Mouse (Mus musculus) CH12.LX (cell line): ENCODE results near the gene Fpgs. TPM values are rescaled to one million over a fixed set of nuclear protein-coding genes. Genes with fewer than 3 reads are reported as not detected.

Source experiments
- DNase-seq: peaks from one replicate; pipeline ENCODE4 v3.0.0-alpha.2; 2013; ENCODE audit errors: extremely low read depth
- H3K27ac ChIP-seq: 2 replicates; pipeline ENCODE4 v1.5.1; 2012; ENCODE audit warnings: low read depth, mild to moderate bottlenecking, control low read depth, moderate library complexity; ENCODE audit not compliant: insufficient read depth
- H3K27me3 ChIP-seq: replicated peaks from 2 replicates; pipeline ENCODE3; 2012; ENCODE audit warnings: inconsistent platforms
- H3K36me3 ChIP-seq, 2 experiments: replicated peaks in 1 of 2; 2 replicates each; pipeline versions ENCODE3 to v1.6.1; 2012; ENCODE audit warnings: inconsistent platforms in 1 of 2, low read length in 1 of 2, mild to moderate bottlenecking in 1 of 2, mixed read lengths in 1 of 2, moderate library complexity in 1 of 2; ENCODE audit not compliant: control insufficient read depth in 1 of 2, insufficient read depth in 1 of 2
- H3K4me1 ChIP-seq, 2 experiments: 2 replicates each; pipeline ENCODE4 v1.6.1; 2012; ENCODE audit warnings: inconsistent platforms in 1 of 2, moderate library complexity in 1 of 2; ENCODE audit not compliant: insufficient read depth in 2 of 2, control insufficient read depth in 1 of 2
- H3K4me2 ChIP-seq: 2 replicates; pipeline ENCODE4 v1.6.1; 2012; ENCODE audit warnings: low read depth, mild to moderate bottlenecking, control low read depth; ENCODE audit not compliant: poor library complexity, insufficient read depth, severe bottlenecking
- H3K4me3 ChIP-seq, 3 experiments: fragments of 150-350 bp in 1 of 3; sonication (generic) in 1 of 3; replicated peaks in 1 of 3; 2 replicates each; pipeline versions ENCODE3 to v1.5.1; 2011 to 2012; ENCODE audit warnings: low read depth in 2 of 3, low read length in 2 of 3, mild to moderate bottlenecking in 2 of 3, moderate library complexity in 2 of 3, control low read depth in 1 of 3, improper control_type of control experiment in 1 of 3, inconsistent platforms in 1 of 3, mixed read lengths in 1 of 3; ENCODE audit not compliant: poor library complexity in 1 of 3
- H3K79me2 ChIP-seq: replicated peaks from 2 replicates; pipeline ENCODE4 v1.6.1; 2012; ENCODE audit warnings: mild to moderate bottlenecking, moderate library complexity; ENCODE audit not compliant: control insufficient read depth, poor library complexity, insufficient read depth, severe bottlenecking; ENCODE audit errors: extremely low read depth
- H3K9ac ChIP-seq: 2 replicates; pipeline ENCODE4 v1.6.1; 2012; ENCODE audit warnings: low read depth, mild to moderate bottlenecking, control low read depth, moderate library complexity; ENCODE audit not compliant: insufficient read depth
- H3K9me3 ChIP-seq: replicated peaks from 2 replicates; pipeline ENCODE3; 2012; ENCODE audit warnings: low read length, inconsistent platforms, mixed read lengths
- E2F4 ChIP-seq: IDR thresholded peaks from 2 replicates; pipeline ENCODE4 v1.6.1; 2011; ENCODE audit warnings: low read depth, low read length, improper control_type of control experiment; ENCODE audit not compliant: insufficient replicate concordance
- JUND ChIP-seq: conservative IDR thresholded peaks from 2 replicates; pipeline ENCODE4 v1.6.1; 2011; ENCODE audit warnings: low read depth, low read length, improper control_type of control experiment
- MAFK ChIP-seq: IDR thresholded peaks from 2 replicates; pipeline ENCODE4 v1.6.1; 2011; ENCODE audit warnings: low read length, improper control_type of control experiment; ENCODE audit not compliant: insufficient replicate concordance
- MEF2A ChIP-seq: IDR thresholded peaks from 2 replicates; pipeline ENCODE4 v1.6.1; 2014; ENCODE audit warnings: low read depth, mild to moderate bottlenecking, inconsistent platforms, low read length, improper control_type of control experiment, borderline replicate concordance
- NELFE ChIP-seq: IDR thresholded peaks from 2 replicates; pipeline ENCODE4 v1.6.1; 2011; ENCODE audit warnings: low read depth, low read length, improper control_type of control experiment
- POLR2A ChIP-seq: IDR thresholded peaks from 2 replicates; pipeline ENCODE4 v1.6.1; 2011; ENCODE audit warnings: low read depth, mild to moderate bottlenecking, improper control_type of control experiment, low read length
- RCOR1 ChIP-seq: conservative IDR thresholded peaks from 2 replicates; pipeline ENCODE4 v1.6.1; 2012; ENCODE audit warnings: low read depth, mild to moderate bottlenecking, inconsistent platforms, low read length, improper control_type of control experiment
- SMC3 ChIP-seq: IDR thresholded peaks from 2 replicates; pipeline ENCODE4 v1.6.1; 2011; ENCODE audit warnings: low read depth, low read length, improper control_type of control experiment
- TCF12 ChIP-seq: IDR thresholded peaks from 2 replicates; pipeline ENCODE4 v1.6.1; 2014; ENCODE audit warnings: low read depth, mild to moderate bottlenecking, inconsistent platforms, low read length, improper control_type of control experiment
- USF2 ChIP-seq: conservative IDR thresholded peaks from 2 replicates; pipeline ENCODE4 v1.6.1; 2011; ENCODE audit warnings: low read depth, low read length, improper control_type of control experiment
- ZC3H11A ChIP-seq: IDR thresholded peaks from 2 replicates; pipeline ENCODE4 v1.6.1; 2012; ENCODE audit warnings: low read depth, mild to moderate bottlenecking, inconsistent platforms, low read length, improper control_type of control experiment
- ZKSCAN1 ChIP-seq: IDR thresholded peaks from 2 replicates; pipeline ENCODE4 v1.6.1; 2012; ENCODE audit warnings: low read depth, inconsistent platforms, low read length, improper control_type of control experiment, borderline replicate concordance
- ZNF384 ChIP-seq: IDR thresholded peaks from 2 replicates; pipeline ENCODE4 v1.6.1; 2012; ENCODE audit warnings: low read depth, low read length, improper control_type of control experiment, inconsistent platforms
- dilution Hi-C: fragments of 300-500 bp; cut with MboI; formaldehyde crosslinking; loops from 2 replicates; pipeline ENCODE4 v1.14.3; 2020; ENCODE audit warnings: low sequenced_read_pairs; ENCODE audit not compliant: extremely low pct_unique_long_range_greater_than_20kb, extremely low pct_ligation_motif_present
- in situ Hi-C: fragments of 300-500 bp; cut with MboI; formaldehyde crosslinking; loops from 3 replicates; pipeline ENCODE4 v1.14.3; 2019; ENCODE audit warnings: low sequenced_read_pairs, low pct_ligation_motif_present, low pct_unique_long_range_greater_than_20kb, mixed read lengths
- polyA plus RNA-seq: library from polyadenylated mRNA; unstranded; fragments of >175 nt; gene quantifications from 2 replicates; pipeline ENCODE4 v1.2.1, GENCODE M21; 2012; ENCODE audit warnings: low read depth; ENCODE audit not compliant: insufficient read length
- total RNA-seq, 2 experiments: library from RNA; depleted of rRNA; stranded (reverse); fragments of 300-350 nt in 1 of 2; fragments of >200 nt in 1 of 2; gene quantifications; 2 replicates each; pipeline ENCODE4 v1.2.3; 2012 to 2014

Fpgs gene
- total and polyA plus RNA-seq, 3 experiments: 31.8 to 59.2 (median 41.8) TPM

GRCm38 (mm10) chr2:32703046-32703445, 899 bp downstream of the Fpgs start:
- peaks cover 51 to 74% of the 10 kb centered on the region in 2 experiments for H3K36me3 ChIP-seq
- H3K9me3 ChIP-seq: no peaks in the 10 kb centered on the region
- TF ChIP-seq JUND (no peak), ZNF384 (no peak), ZKSCAN1 (no peak), POLR2A (no peak)
- H3K27me3 ChIP-seq: no peaks in the 10 kb centered on the region
- no peak overlapping the region for H3K4me2 ChIP-seq
- H3K4me3 ChIP-seq: no peak overlapping the region
- no peak for DNase-seq
- no peaks in the 10 kb centered on the region for H3K4me1 ChIP-seq
- H3K27ac ChIP-seq: no peak overlapping the region
- in situ Hi-C loops (no loop called here), dilution Hi-C loops (no loop called here)
- H3K9ac ChIP-seq: no peak overlapping the region
- peaks cover 9% of the 10 kb centered on the region for H3K79me2 ChIP-seq

- Histone ChIP-seq H3K9ac (no peak overlapping the region), H3K27ac (no peak overlapping the region), H3K27me3 (no peaks in the 10 kb centered on the region), H3K9me3 (no peaks in the 10 kb centered on the region), H3K4me1 (peaks cover 0 to 5% of the 10 kb centered on the region in 2 experiments; a peak in 1 of 4 replicates), H3K79me2 (no peaks in the 10 kb centered on the region)
- in situ Hi-C loops: no loop called here
- no peak for TF ChIP-seq NELFE
- no peak for TF ChIP-seq ZC3H11A
- no peak for TF ChIP-seq USF2
- no peak for TF ChIP-seq SMC3
- TF ChIP-seq, all 38 proteins: peak for 0
- dilution Hi-C loops: no loop called here
- no peak for DNase-seq
- Histone ChIP-seq H3K36me3 (peaks cover 33 to 58% of the 10 kb centered on the region in 2 experiments), H3K4me2 (no peak overlapping the region), H3K4me3 (no peak overlapping the region)
Measured at GRCm38 (mm10) chr2:32700966-32701743, 2.8 kb downstream of the Fpgs start.

DNA sequence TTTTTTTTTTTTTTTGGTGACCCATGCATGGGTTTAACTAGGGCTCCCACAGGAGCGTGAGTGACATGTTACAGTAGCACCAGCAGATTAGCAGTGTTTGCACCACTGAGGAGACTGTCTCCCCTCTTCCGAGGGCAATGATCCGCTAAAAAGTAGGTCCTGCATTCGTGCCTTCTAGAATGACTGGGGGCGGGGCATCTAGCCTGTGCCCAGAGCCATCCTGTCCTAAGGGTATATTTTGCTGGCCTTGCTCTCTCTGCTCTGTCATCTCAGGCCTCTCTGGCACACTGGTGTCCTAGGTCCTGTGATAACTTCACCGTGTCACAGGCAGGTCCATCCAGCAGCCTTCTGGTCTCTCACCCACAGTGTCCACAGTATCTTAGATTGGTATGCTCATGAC, 4.3 kb downstream of the Fpgs start:
- H3K27ac ChIP-seq: no peak overlapping the region
- H3K9ac ChIP-seq: no peak overlapping the region
- peaks cover 0 to 15% of the 10 kb centered on the region in 2 experiments; a peak in 2 of 4 replicates for H3K4me1 ChIP-seq
- H3K79me2 ChIP-seq: no peaks in the 10 kb centered on the region
- DNase-seq: no peak
- no peak overlapping the region for H3K4me3 ChIP-seq
- H3K4me2 ChIP-seq: no peak overlapping the region
- no peak for TF ChIP-seq MEF2A
- no peak for TF ChIP-seq RCOR1
- TF ChIP-seq E2F4: no peak
- no peak for TF ChIP-seq TCF12
- TF ChIP-seq MAFK: no peak
- peaks cover 19 to 44% of the 10 kb centered on the region in 2 experiments for H3K36me3 ChIP-seq
- dilution Hi-C loops (no loop called here), in situ Hi-C loops (no loop called here)
- no peaks in the 10 kb centered on the region for H3K9me3 ChIP-seq
- H3K27me3 ChIP-seq: no peaks in the 10 kb centered on the region
